Mouse (Mus musculus) heart, adult 2 months (tissue): ENCODE results near the gene Rfx7. TPM values are rescaled to one million over a fixed set of nuclear protein-coding genes. Genes with fewer than 3 reads are reported as not detected.
"Not testable (repeated sequence)": the region's sequence is repeated elsewhere in the genome, so short reads cannot be mapped to it uniquely, and the experiment has no call there.

Experiments used
- DNase-seq, 2 experiments: peaks; one replicate each; pipeline ENCODE4 v3.0.0; 2021
- H3K27ac ChIP-seq: fragments of 200-600 bp; 2 replicates; pipeline ENCODE4 v1.8.1; 2022
- H3K27me3 ChIP-seq: fragments of 200-500 bp; 2 replicates; pipeline ENCODE4 v1.6.1; 2012; ENCODE audit warnings: mild to moderate bottlenecking, low read length, inconsistent platforms, mixed read lengths; ENCODE audit not compliant: control insufficient read depth, insufficient read depth
- H3K36me3 ChIP-seq: fragments of 200-500 bp; 2 replicates; pipeline ENCODE4 v1.6.1; 2012; ENCODE audit warnings: low read length, inconsistent platforms; ENCODE audit not compliant: control insufficient read depth, insufficient read depth
- H3K4me1 ChIP-seq: fragments of 200-500 bp; 2 replicates; pipeline ENCODE4 v1.6.1; 2011; ENCODE audit warnings: low read length; ENCODE audit not compliant: control insufficient read depth, insufficient read depth
- H3K4me3 ChIP-seq: fragments of 200-600 bp; 2 replicates; pipeline ENCODE4 v1.8.1; 2022
- H3K79me2 ChIP-seq: fragments of 200-500 bp; replicated peaks from 2 replicates; pipeline ENCODE4 v1.6.1; 2012; ENCODE audit warnings: mild to moderate bottlenecking, inconsistent platforms, low read length, moderate library complexity, mixed read lengths; ENCODE audit not compliant: control insufficient read depth, insufficient read depth
- H3K9ac ChIP-seq: fragments of 200-500 bp; 2 replicates; pipeline ENCODE4 v1.6.1; 2012; ENCODE audit warnings: low read depth, mild to moderate bottlenecking, control low read depth, inconsistent platforms, low read length, mixed read lengths
- CTCF ChIP-seq: fragments of 200-600 bp; IDR thresholded peaks from 2 replicates; pipeline ENCODE4 v1.8.1; 2022; ENCODE audit warnings: antibody characterized with exemption, mild to moderate bottlenecking, moderate library complexity
- EP300 ChIP-seq: fragments of 200-500 bp; IDR thresholded peaks from 2 replicates; pipeline ENCODE4 v1.6.1; 2011; ENCODE audit warnings: low read depth, low read length, control low read depth; ENCODE audit not compliant: insufficient read depth
- POLR2A ChIP-seq: fragments of 200-500 bp; IDR thresholded peaks from 2 replicates; pipeline ENCODE4 v1.6.1; 2011; ENCODE audit warnings: mild to moderate bottlenecking, low read depth, low read length, control low read depth; ENCODE audit not compliant: insufficient read depth
- WGBS: fragments of 180-500 bp; shearing (Covaris S2); methylation state at CpG from one replicate; pipeline ENCODE4 v1.1.7; 2018; 5-methylcytosine and 5-hydroxymethylcytosine counted together
- intact Hi-C: fragments of 180-260 bp; cut with DNase I; formaldehyde crosslinking; loops from one replicate; pipeline ENCODE4 v1.15.1; 2025
- microRNA-seq, 2 experiments: library from miRNA; unstranded; fragments of <30 nt; microRNA quantifications; one replicate each; pipeline ENCODE4 v1.2.0; 2021
- polyA plus RNA-seq: library from polyadenylated mRNA; depleted of rRNA; stranded (reverse); fragments of >200 nt; gene quantifications from 2 replicates; pipeline ENCODE4 v1.2.3, GENCODE M21; 2012; rRNA removed
- total RNA-seq, 2 experiments: library from RNA; stranded (reverse); gene quantifications; 2 replicates each; pipeline ENCODE4 v1.2.3; 2021

The Rfx7 gene
- total and polyA plus RNA-seq, 3 experiments = 2.9 to 8.1 (median 6.7) TPM

DNA sequence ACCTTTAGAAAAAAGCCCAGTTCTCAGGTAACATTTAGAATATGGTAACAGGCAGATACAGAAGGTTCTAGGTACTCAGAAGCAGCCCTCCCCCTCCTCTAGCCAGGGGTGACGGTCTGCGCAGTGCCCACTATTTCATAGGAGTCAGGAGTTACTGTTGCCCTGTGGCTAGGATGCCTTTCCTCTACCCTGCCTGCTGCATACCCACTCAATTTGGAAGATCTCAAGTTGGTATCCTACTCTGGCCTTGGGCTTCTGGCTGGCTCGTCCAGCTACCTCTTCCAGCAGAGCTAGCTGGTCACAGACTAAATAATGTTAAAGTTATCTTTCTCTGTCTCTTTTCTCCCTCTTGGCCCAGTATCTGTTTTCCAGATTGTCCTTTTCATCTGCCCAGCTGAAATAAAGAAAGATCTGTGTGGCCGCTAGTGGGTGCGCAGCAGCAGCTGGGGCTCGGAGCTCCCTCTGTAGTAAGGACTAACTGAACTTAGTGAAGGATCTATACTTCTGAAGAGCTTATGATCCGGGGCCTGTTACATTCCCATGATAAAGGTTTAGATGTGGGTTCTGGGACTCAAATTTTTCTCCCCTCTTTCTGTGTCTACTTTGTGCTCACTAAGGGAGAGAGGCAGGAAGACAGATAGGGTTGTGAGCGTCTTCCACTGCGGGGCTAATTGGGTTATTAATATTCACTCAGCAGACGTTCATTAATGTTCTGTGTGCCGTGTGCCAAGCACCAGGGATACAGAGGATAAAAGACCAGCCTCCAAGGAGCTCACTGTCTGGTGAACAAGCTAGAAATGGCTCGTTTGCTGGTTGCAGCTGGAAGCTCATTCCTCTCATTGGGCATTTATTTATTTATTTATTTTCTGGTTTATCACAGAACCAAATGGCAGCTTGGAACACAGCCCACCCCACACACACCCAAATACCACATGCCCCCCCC lies 132.6 kb downstream of the Rfx7 start:
- intact Hi-C loops = no loop called here
- peaks cover 5% of the 10 kb centered on the region; the same call in 1 of the 2 replicates for H3K79me2 ChIP-seq
- WGBS = 20% methylated on average over 12 of the region's 12 CpGs
- peak overlapping the region; percentile 20 for H3K27ac ChIP-seq
- no peak for TF ChIP-seq POLR2A
- peak; percentile 56 for TF ChIP-seq CTCF
- no peaks in the 10 kb centered on the region for H3K27me3 ChIP-seq
- H3K4me3 ChIP-seq = peak overlapping the region; percentile 32
- H3K4me1 ChIP-seq = peaks cover 17% of the 10 kb centered on the region
- H3K36me3 ChIP-seq = peaks cover 32% of the 10 kb centered on the region
- DNase-seq = no peak
- peak overlapping the region; percentile 60; the same call in 1 of the 2 replicates for H3K9ac ChIP-seq

GRCm38 (mm10) chr9:72665517-72665916 lies 133.5 kb downstream of the Rfx7 start:
- DNase-seq = no peak
- peak overlapping the region; percentile 6; the same call in 1 of the 2 replicates for H3K27ac ChIP-seq
- H3K36me3 ChIP-seq = peaks cover 38% of the 10 kb centered on the region
- H3K9ac ChIP-seq = peak overlapping the region; percentile 47; the same call in 1 of the 2 replicates
- WGBS = 36% methylated on average over 7 of the region's 7 CpGs
- no peak overlapping the region; the same call in 1 of the 2 replicates for H3K4me3 ChIP-seq
- peaks cover 5% of the 10 kb centered on the region; the same call in 1 of the 2 replicates for H3K79me2 ChIP-seq
- H3K27me3 ChIP-seq = no peaks in the 10 kb centered on the region
- intact Hi-C loops = no loop called here
- TF ChIP-seq EP300 (no peak), POLR2A (0 out of 2 replicates have a peak, but pooled peaks have one; percentile 19)
- peaks cover 17% of the 10 kb centered on the region for H3K4me1 ChIP-seq

DNA sequence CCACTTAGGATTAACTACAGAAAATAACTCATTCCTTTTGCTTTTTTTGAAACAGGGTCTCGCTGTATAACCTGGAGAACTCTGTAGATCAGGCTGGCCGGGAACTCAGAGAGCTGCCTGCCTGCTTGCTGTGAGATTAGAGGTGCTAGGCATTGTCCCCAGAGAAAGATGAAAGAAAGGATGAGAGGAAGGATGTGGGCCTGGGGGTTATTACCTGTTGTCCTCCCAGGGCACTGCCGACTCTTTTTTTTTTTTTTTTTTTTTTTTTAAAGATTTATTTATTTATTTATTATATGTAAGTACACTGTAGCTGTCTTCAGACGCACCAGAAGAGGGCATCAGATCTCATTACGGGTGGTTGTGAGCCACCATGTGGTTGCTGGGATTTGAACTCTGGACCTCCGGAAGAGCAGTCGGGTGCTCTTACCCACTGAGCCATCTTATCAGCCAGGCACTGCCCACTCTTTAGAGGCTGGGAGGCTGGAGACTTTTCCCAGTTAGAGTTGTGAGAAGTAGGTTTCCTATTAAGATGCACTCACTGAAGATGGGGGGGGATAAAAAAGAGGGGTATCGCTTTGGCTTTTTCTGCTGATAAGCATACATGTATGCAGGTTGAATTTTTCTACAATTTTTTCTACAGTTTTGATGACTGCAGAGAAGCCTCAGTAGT lies 134.4 kb downstream of the Rfx7 start:
- Histone ChIP-seq H3K4me1 (peaks cover 16% of the 10 kb centered on the region), H3K36me3 (peaks cover 41% of the 10 kb centered on the region)
- 0 out of 2 replicates have a peak, but pooled peaks have one; percentile 20 for TF ChIP-seq CTCF
- WGBS = 46% methylated on average over 8 of the region's 8 CpGs
- H3K27me3 ChIP-seq, H3K27ac ChIP-seq, H3K79me2 ChIP-seq, H3K4me3 ChIP-seq, DNase-seq, intact Hi-C loops, H3K9ac ChIP-seq: not testable (repeated sequence)

DNA sequence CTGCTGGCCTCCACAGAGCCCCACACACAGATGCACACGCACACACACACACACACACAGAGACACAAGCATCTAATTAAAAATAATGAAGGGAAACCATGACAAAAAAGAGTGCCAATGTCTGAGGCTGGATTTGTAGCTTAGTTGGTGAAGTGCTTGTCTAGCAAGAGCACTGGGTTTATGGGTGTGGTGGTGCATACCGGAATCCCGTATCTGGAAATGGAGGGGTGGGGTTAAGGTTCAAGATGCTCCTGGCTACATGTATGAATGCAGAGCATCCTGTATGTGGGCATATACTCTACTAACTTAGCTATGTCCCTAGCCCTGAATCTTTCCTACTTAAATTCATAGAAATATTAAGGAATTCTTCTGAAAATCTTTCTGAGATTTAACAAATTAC lies 135.1 kb downstream of the Rfx7 start:
- TF ChIP-seq CTCF = no peak
- TF ChIP-seq POLR2A = no peak
- TF ChIP-seq EP300 = no peak
- Histone ChIP-seq H3K4me3 (no peak overlapping the region), H3K27me3 (no peaks in the 10 kb centered on the region), H3K9ac (no peak overlapping the region), H3K27ac (no peak overlapping the region), H3K36me3 (peaks cover 44% of the 10 kb centered on the region), H3K4me1 (peaks cover 16% of the 10 kb centered on the region), H3K79me2 (peaks cover 5% of the 10 kb centered on the region; the same call in 1 of the 2 replicates)
- intact Hi-C loops = no loop called here
- no peak for DNase-seq
- 45% methylated on average over 3 of the region's 3 CpGs for WGBS

DNA sequence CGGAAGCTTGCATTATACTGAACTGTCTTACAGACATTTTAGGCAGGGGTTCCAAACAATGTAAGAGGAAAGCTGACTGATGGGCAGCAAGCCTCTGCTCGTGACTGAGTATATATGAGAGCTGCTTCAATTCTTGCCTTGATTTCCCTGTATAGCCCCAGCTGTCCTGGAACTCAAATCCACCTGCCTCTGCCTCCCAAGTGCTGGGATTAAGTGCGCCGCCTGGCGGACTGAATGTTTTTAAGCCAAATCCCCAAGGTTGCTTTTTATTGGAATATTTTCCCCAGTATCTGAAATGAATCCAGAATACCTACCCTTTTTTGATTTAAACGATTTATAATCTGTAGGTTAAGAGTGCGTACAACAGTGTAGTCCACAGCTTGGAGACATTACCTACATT lies 137.3 kb downstream of the Rfx7 start:
- TF ChIP-seq POLR2A = no peak
- TF ChIP-seq CTCF = peak; percentile 53
- H3K4me3 ChIP-seq = no peak overlapping the region
- peaks cover 5% of the 10 kb centered on the region; the same call in 1 of the 2 replicates for H3K79me2 ChIP-seq
- no peak overlapping the region for H3K27ac ChIP-seq
- H3K4me1 ChIP-seq = peaks cover 10% of the 10 kb centered on the region
- peaks cover 47% of the 10 kb centered on the region for H3K36me3 ChIP-seq
- 67% methylated on average over 7 of the region's 7 CpGs for WGBS
- no peaks in the 10 kb centered on the region for H3K27me3 ChIP-seq
- intact Hi-C loops = no loop called here
- H3K9ac ChIP-seq = no peak overlapping the region
- DNase-seq = no peak

- TF ChIP-seq POLR2A (no peak), EP300 (peak; percentile 83)
- H3K9ac ChIP-seq = no peak overlapping the region
- intact Hi-C loops = loop anchor here (1.0 to 5.0 kb wide), 3 partner anchors 17 to 140 kb away; partner anchors contain the start of gene Rfx7
- peak; percentile 78 to 87 for DNase-seq
- peaks cover 3% of the 10 kb centered on the region; the same call in 1 of the 2 replicates for H3K4me1 ChIP-seq
- 6% methylated on average over 2 of the region's 2 CpGs for WGBS
- no peak overlapping the region for H3K27ac ChIP-seq
- peaks cover 37% of the 10 kb centered on the region for H3K36me3 ChIP-seq
- H3K27me3 ChIP-seq = no peaks in the 10 kb centered on the region
- H3K4me3 ChIP-seq = no peak overlapping the region
- no peaks in the 10 kb centered on the region; the same call in none of the 2 replicates for H3K79me2 ChIP-seq
Observed at GRCm38 (mm10) chr9:72672361-72672760, 140.3 kb downstream of the Rfx7 start.

Small RNA genes within 50 kb of the gene (microRNA-seq; reads per million reads assigned to microRNA genes)
- 0 reads per million in 2 experiments for gene Gm28010

Other genes with a start within 250 kb of the Rfx7 start
- gene Mns1, start 94.2 kb upstream of the Rfx7 start, total RNA-seq = under 1 TPM; 0.14 to 0.42 TPM
- 0.06 and 0.16 TPM in 2 replicates for gene Mns1, start 94.2 kb upstream of the Rfx7 start, polyA plus RNA-seq
- gene Tex9, start 40.0 kb upstream of the Rfx7 start, total RNA-seq = 1 to 10 TPM; 1.3 to 1.9 TPM
- 1.2 and 2.1 TPM in 2 replicates for gene Tex9, start 40.0 kb upstream of the Rfx7 start, polyA plus RNA-seq
- 100 to 1,000 TPM; 317 to 357 TPM for gene Nedd4, start 130.1 kb downstream of the Rfx7 start, total RNA-seq
- 129 and 289 TPM in 2 replicates for gene Nedd4, start 130.1 kb downstream of the Rfx7 start, polyA plus RNA-seq